Mouse (Mus musculus) forebrain, embryonic 12.5 days (tissue): ENCODE data around the gene Slc25a44. TPM values are rescaled to one million over a fixed set of nuclear protein-coding genes. Genes with fewer than 3 reads are reported as not detected.
A peak's percentile ranks its signal among the peaks of the same experiment; 100 is the strongest.
"Not testable (repeated sequence)": the region's sequence is repeated elsewhere in the genome, so short reads cannot be mapped to it uniquely, and the experiment has no call there.

Source experiments
- ATAC-seq: fragments of 200-750 bp; cut with Nextera tagmentation; 2 replicates; pipeline ENCODE4 v1.8.0; 2017; ENCODE audit warnings: moderate TSS enrichment; ENCODE audit not compliant: low FRiP score
- H3K27ac ChIP-seq: fragments of 300-500 bp; sonication (generic); 2 replicates; pipeline ENCODE4 v1.5.1; 2016; ENCODE audit warnings: mild to moderate bottlenecking
- H3K27me3 ChIP-seq: fragments of 300-500 bp; sonication (generic); 2 replicates; pipeline ENCODE4 v1.6.1; 2016; ENCODE audit warnings: mild to moderate bottlenecking
- H3K36me3 ChIP-seq: fragments of 300-500 bp; sonication (generic); replicated peaks from 2 replicates; pipeline ENCODE4 v1.6.1; 2016; ENCODE audit warnings: mild to moderate bottlenecking
- H3K4me1 ChIP-seq: fragments of 300-500 bp; sonication (generic); 2 replicates; pipeline ENCODE4 v1.6.1; 2016
- H3K4me2 ChIP-seq: fragments of 300-500 bp; sonication (generic); 2 replicates; pipeline ENCODE4 v1.6.1; 2016; ENCODE audit warnings: mild to moderate bottlenecking, moderate library complexity
- H3K4me3 ChIP-seq: fragments of 300-500 bp; sonication (generic); replicated peaks from 2 replicates; pipeline ENCODE4 v1.5.1; 2016; ENCODE audit warnings: mild to moderate bottlenecking
- H3K9ac ChIP-seq: fragments of 300-500 bp; sonication (generic); 2 replicates; pipeline ENCODE4 v1.6.1; 2016; ENCODE audit warnings: mild to moderate bottlenecking
- H3K9me3 ChIP-seq: fragments of 300-500 bp; sonication (generic); 2 replicates; pipeline ENCODE4 v1.6.1; 2016
- WGBS: fragments of 180-500 bp; shearing (Covaris S2); methylation state at CpG from one replicate; pipeline ENCODE4 v1.1.7; 2016; 5-methylcytosine and 5-hydroxymethylcytosine counted together
- polyA plus RNA-seq: library from polyadenylated mRNA; unstranded; fragments of >200 nt; fragmentation: Nextera tagmentation; extraction: Ambion mirVana; gene quantifications from 2 replicates; pipeline ENCODE4 v1.2.1, GENCODE M21; 2016

Slc25a44 gene
- polyA plus RNA-seq, 1 experiment from 2014 or later = 22.7 TPM

DNA sequence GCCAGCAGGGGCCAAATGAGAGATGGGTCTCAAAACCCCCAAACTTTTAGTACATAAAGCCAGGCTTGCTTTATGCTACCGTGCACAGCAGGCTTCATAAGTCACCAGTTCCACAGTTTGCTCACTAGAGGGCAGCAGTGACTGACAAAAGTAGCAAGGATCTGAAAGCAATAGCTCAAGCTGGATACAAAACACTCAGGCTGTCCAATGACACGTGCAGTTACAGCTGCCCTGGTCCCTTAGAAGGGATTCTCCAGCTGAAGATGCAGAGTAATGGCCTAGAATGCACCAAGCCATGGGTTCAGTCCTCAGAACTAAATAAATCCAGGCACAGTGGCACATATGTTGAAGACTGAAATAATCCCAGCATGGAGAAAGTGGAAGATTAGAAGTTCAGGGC lies 17.8 kb downstream of the Slc25a44 start:
- peak; percentile 15; the same call in 1 of the 2 replicates for ATAC-seq
- no peaks in the 10 kb centered on the region for H3K9me3 ChIP-seq
- no peak overlapping the region for H3K4me2 ChIP-seq
- H3K4me1 ChIP-seq = peaks cover 31% of the 10 kb centered on the region
- H3K9ac ChIP-seq = no peak overlapping the region
- H3K36me3 ChIP-seq = peaks cover 16% of the 10 kb centered on the region
- H3K4me3 ChIP-seq = no peak overlapping the region
- no peaks in the 10 kb centered on the region for H3K27me3 ChIP-seq
- 0 out of 2 replicates have a peak overlapping the region, but pooled peaks have one; percentile 9 for H3K27ac ChIP-seq
- 3% methylated on average over 2 of the region's 2 CpGs for WGBS

DNA sequence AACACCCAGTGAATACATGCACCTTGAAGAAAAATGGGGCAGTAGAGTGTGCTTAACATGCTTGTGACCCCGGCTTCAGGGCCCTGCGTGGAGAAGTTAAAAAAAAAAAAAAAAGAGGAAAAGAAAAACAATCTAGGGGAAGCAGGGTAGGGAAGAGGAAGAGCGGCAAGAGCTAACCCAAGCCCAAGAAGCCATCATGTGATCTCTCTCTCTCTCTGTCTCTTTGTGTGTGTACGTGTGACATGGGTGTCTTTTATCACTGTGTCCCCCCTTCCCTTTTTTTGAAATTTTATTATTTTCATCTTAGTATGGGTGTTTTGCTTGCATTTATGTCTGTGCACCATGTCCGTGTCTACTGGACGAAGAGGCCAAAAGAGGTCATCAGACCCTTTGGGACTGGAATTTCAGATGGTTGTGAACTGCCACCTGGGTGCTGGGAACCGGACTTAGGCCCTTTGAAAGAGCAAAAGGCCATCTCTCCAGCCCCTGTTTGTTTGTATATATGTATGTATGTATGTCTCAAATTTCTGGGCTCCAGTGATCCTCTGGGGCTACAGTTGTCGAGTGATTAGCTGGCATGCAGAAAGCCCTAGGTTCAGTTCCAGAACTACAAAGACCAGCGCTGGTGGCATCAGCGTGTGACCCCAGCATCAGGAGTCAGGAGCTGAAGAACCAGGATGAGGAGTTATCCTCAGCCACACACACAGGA lies 21.3 kb downstream of the Slc25a44 start:
- ATAC-seq = no peak
- Histone ChIP-seq H3K9ac (no peak overlapping the region), H3K4me3 (no peak overlapping the region), H3K36me3 (peaks cover 6% of the 10 kb centered on the region), H3K27me3 (no peaks in the 10 kb centered on the region), H3K27ac (no peak overlapping the region), H3K9me3 (no peaks in the 10 kb centered on the region), H3K4me1 (peaks cover 14% of the 10 kb centered on the region), H3K4me2 (no peak overlapping the region)
- WGBS = 96% methylated on average over 10 of the region's 10 CpGs

DNA sequence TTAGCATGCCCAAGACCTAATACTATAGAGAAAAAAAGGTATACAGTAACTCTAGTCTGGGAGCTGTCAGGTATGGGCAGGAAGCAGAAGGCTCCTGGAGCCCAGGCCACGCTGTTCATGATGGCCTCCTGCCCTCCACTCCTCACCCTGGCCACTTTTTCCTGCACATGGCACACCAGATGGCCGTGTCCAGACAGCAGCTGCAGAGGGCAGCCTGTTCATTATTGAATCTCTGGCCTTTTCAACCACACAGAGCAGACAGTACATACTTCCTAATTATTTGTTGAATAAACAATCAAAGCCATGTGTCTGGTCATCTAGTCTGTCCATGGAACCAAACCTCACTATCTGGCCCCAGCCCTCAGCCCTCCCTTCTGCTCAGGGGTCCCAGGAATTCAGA lies 26.3 kb downstream of the Slc25a44 start:
- no peak overlapping the region for H3K27ac ChIP-seq
- WGBS = 79% methylated on average over 2 of the region's 2 CpGs
- no peak overlapping the region for H3K4me3 ChIP-seq
- no peak for ATAC-seq
- no peak overlapping the region for H3K9ac ChIP-seq
- H3K9me3 ChIP-seq = no peaks in the 10 kb centered on the region
- H3K4me2 ChIP-seq = no peak overlapping the region
- H3K4me1 ChIP-seq = no peaks in the 10 kb centered on the region
- peaks cover 27% of the 10 kb centered on the region for H3K36me3 ChIP-seq
- no peaks in the 10 kb centered on the region for H3K27me3 ChIP-seq

DNA sequence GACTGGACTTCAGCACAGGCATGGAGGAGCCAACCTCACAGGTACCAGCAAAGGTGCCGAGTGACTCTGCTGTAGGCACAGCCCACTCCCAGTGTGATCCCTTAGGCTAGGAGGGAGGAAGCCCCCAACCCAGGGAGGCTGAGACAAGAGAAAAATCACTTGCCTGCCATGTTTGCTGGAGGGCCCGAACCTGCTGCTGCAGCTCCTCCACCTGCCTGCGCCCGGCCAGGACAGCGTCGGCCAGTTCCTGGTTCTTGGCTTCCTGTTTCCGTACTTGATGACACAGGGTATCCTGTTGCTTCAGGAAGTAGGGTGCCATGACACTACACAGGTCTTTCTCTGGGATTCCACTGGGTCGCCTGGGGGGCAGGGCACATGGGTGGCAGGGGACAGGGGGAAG lies 29.2 kb downstream of the Slc25a44 start:
- no peak for ATAC-seq
- Histone ChIP-seq H3K27me3 (no peaks in the 10 kb centered on the region), H3K9ac (no peak overlapping the region), H3K9me3 (no peaks in the 10 kb centered on the region), H3K4me2 (no peak overlapping the region), H3K4me3 (no peak overlapping the region), H3K27ac (no peak overlapping the region), H3K36me3 (peaks cover 29% of the 10 kb centered on the region), H3K4me1 (no peaks in the 10 kb centered on the region)
- 95% methylated on average over 8 of the region's 8 CpGs for WGBS

DNA sequence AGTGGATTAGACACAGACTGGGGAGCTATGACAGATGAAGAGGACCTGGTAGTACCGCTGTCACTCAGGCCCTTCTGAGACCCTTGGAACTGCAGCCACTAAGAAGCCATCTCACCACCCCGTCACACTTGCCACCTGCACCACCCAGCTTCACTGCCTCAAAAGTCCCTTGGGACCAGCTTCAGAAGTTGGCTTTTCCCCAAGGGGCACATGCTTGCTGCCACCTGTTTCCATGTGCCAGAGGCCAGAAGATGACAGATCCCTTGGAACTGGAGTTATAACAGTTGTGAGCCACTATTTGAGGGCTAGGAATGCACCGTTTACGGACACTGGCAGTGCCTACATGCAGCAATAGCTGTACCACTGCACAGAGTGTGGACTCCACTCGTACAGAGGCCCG lies 29.7 kb downstream of the Slc25a44 start:
- H3K4me1 ChIP-seq = no peaks in the 10 kb centered on the region
- H3K27ac ChIP-seq = no peak overlapping the region
- H3K4me2 ChIP-seq = no peak overlapping the region
- no peak for ATAC-seq
- H3K9ac ChIP-seq = no peak overlapping the region
- peaks cover 30% of the 10 kb centered on the region for H3K36me3 ChIP-seq
- no peaks in the 10 kb centered on the region for H3K27me3 ChIP-seq
- WGBS = 96% methylated on average over 6 of the region's 6 CpGs
- no peak overlapping the region for H3K4me3 ChIP-seq
- H3K9me3 ChIP-seq = no peaks in the 10 kb centered on the region

DNA sequence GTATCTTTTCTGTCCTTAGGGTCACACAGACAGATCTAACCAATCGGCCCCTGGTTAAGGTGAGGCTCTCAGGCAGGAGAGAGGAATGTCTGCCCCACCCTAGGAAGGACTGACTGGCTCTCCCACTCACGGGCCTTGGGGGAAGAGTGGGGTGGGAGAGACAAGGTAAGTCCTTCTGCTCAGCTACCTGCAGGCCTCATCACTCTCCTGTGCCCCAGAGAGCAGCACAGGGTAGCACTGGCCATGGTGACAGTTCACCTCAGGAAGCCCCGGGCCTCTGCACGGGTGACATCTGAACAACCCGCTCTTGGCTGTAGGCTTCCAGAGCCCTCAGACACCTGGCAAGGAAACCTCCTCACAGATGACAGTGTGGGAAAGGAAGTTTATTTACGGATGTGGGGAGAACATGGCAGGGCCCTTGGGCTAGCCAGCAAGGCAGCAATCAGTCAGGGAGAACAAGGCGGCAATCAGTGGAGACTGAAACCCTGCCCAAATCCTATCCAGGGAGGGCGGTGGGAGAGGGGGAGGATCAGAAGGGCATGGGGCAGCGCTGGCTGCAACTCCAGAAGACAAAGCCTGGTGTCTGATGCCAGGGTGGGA lies 31.1 kb downstream of the Slc25a44 start:
- no peak for ATAC-seq
- Histone ChIP-seq H3K9ac (no peak overlapping the region), H3K4me3 (no peak overlapping the region), H3K4me1 (no peaks in the 10 kb centered on the region), H3K27ac (no peak overlapping the region), H3K4me2 (no peak overlapping the region), H3K36me3 (peaks cover 36% of the 10 kb centered on the region), H3K27me3 (no peaks in the 10 kb centered on the region), H3K9me3 (no peaks in the 10 kb centered on the region)
- 93% methylated on average over 9 of the region's 9 CpGs for WGBS

DNA sequence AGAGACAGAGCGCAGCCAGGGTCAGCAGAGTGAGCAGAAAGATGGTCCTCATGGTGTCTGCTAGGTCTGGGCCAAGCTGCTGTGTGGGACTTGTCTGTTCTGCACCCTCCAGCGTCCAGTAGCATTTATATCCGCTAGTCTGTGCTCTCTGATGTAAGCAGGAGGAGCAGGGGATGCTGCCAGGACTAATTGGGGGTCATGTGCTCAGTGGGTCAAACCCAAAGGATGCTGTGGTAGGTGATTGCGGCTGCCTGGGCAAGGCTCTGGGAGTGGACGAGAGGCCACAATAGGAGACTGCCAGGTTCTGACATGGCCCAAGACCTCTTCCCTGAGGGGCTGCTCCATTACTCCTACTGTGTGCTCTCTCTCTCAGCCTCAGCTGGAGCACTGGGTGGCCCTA lies 40.6 kb downstream of the Slc25a44 start, which contains the start of gene Bglap:
Gene Bglap (minus strand): TSS at position 101 of the 400 bp plus-strand sequence.
- Histone ChIP-seq H3K4me1 (peaks cover 8% of the 10 kb centered on the region), H3K27me3 (no peaks in the 10 kb centered on the region), H3K9me3 (no peaks in the 10 kb centered on the region), H3K9ac (no peak within 1 kb of the TSS), H3K4me3 (no peak within 1 kb of the TSS), H3K36me3 (no peaks in the 10 kb centered on the region), H3K27ac (no peak within 1 kb of the TSS), H3K4me2 (no peak within 1 kb of the TSS)
- WGBS = 81% methylated on average over 5 of the region's 5 CpGs
- no peak for ATAC-seq

DNA sequence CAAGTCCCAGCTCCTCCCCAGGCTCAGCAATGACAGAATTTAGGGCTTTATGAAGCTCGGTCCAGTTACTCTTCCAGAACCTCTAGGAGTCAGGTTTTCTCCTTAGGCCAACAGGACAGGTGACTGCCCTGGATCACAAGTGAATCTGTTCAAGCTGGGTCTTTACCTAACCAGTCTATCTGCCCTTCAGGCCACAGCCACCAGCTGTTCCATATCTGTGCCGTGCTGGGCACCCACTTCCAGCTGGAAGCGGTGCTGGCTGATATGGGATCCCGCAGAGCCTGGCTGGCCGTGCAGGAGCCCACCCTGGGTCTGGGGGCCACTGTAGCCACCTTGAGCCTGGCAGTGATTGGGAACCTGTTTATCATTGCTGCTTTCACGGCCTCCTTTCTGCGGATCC lies 42.6 kb downstream of the Slc25a44 start:
- ATAC-seq = peak; percentile 6; the same call in 1 of the 2 replicates
- not testable (repeated sequence) for H3K27ac ChIP-seq, H3K4me1 ChIP-seq, H3K9me3 ChIP-seq, H3K9ac ChIP-seq, H3K27me3 ChIP-seq, H3K36me3 ChIP-seq, H3K4me3 ChIP-seq
- 69% methylated on average over 3 of the region's 7 CpGs for WGBS
- H3K4me2 ChIP-seq = peak overlapping the region; percentile 53

DNA sequence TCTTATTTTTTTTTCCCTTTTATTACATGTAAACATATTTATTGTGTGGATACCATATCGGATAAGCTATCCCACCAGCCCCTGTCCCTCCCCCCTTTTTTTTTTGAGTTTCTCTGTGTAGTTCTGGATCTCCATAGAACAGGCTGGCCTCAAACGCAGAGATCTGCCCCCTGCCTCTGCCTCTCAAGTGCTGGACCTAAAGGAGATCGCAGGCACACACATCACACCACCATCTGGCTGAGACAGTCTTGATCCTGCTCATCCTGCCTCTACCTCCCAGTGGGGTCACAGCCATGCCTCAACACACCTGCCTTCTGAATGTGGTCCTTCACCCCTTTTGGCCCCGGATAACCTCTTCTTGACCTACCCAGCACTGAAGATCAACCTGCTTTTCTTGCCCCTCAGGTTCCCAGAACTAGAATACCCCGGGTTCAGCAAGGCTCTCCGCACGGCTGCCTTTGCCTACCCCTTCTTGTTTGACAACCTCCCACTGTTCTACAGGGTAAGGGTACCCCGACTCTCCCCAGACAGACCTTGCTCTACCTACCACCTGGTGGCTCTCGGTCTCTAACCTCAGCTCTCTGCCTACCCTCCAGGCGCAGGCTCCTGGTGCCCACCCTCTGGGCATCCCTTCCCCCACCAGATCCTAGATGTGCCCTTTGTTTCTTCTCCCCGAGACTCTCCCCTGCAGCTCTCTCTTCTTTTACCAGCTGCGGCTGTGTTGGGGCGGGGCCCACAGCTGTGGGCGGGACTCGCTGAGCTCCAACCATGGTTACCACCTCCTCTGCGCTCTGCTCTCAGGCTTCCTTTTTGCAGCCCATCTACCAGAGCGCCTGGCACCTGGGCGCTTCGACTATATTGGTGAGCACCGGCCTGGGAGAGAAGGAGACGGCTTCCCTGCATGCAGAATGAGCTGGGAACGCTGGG lies 43.3 kb downstream of the Slc25a44 start:
- Histone ChIP-seq H3K27ac (peak overlapping the region; percentile 80), H3K4me2 (peak overlapping the region; percentile 53), H3K4me3 (peak overlapping the region; percentile 26), H3K9ac (0 out of 2 replicates have a peak overlapping the region, but pooled peaks have one; percentile 40)
- not testable (repeated sequence) for H3K4me1 ChIP-seq, H3K9me3 ChIP-seq, H3K27me3 ChIP-seq, H3K36me3 ChIP-seq
- 6% methylated on average over 22 of the region's 22 CpGs for WGBS
- peak; percentile 94 for ATAC-seq

DNA sequence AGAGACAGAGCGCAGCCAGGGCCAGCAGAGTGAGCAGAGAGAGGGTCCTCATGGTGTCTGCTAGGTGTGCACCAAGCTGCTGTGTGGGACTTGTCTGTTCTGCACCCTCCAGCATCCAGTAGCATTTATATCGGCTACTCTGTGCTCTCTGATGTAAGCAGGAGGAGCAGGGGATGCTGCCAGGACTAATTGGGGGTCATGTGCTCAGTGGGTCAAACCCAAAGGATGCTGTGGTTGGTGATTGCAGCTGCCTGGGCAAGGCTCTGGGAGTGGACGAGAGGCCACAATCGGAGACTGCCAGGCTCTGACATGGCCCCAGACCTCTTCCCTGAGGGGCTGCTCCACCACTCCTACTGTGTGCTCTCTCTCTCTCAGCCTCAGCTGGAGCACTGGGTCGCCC lies 46.3 kb downstream of the Slc25a44 start, which contains the start of gene Bglap2:
Gene Bglap2 (minus strand): TSS at position 101 of the 400 bp plus-strand sequence.
- not testable (repeated sequence) for H3K4me2 ChIP-seq, ATAC-seq, H3K4me3 ChIP-seq, H3K27me3 ChIP-seq, H3K9ac ChIP-seq, H3K36me3 ChIP-seq, H3K9me3 ChIP-seq, H3K27ac ChIP-seq
- 83% methylated on average over 5 of the region's 5 CpGs for WGBS
- H3K4me1 ChIP-seq = peaks cover 15% of the 10 kb centered on the region

DNA sequence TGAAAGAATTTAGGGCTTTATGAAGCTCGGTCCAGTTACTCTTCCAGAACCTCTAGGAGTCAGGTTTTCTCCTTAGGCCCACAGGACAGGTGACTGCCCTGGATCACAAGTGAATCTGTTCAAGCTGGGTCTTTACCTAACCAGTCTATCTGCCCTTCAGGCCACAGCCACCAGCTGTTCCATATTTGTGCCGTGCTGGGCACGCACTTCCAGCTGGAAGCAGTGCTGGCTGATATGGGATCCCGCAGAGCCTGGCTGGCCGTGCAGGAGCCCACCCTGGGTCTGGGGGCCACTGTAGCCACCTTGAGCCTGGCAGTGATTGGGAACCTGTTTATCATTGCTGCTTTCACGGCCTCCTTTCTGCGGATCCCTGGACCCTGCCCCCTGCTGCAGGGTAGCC lies 48.3 kb downstream of the Slc25a44 start:
- Histone ChIP-seq H3K4me1 (peaks cover 12% of the 10 kb centered on the region), H3K27ac (peak overlapping the region; percentile 81)
- H3K36me3 ChIP-seq, H3K9me3 ChIP-seq, H3K27me3 ChIP-seq, H3K4me3 ChIP-seq, H3K4me2 ChIP-seq, H3K9ac ChIP-seq: not testable (repeated sequence)
- 18% methylated on average over 5 of the region's 7 CpGs for WGBS
- peak; percentile 12; the same call in 1 of the 2 replicates for ATAC-seq
